Mouse (Mus musculus): ENCODE measurements around the gene 1700001O22Rik.

- TF ChIP-seq POLR2A (IDR thresholded peaks at IDR 0.05; ENCODE audit: insufficient read depth, low read length) (no peak), CTCF (IDR thresholded peaks at IDR 0.05; ENCODE audit: low read depth, low read length) (no peak), EP300 (IDR thresholded peaks at IDR 0.05; ENCODE audit: insufficient read depth, low read depth, low read length) (no peak)
These were observed 47.1 kb upstream of the 1700001O22Rik start for GRCm38 (mm10) chr2:30850581-30850980.
